Mouse (Mus musculus): Measurements from ENCODE around the gene Olfr414. TPM values are rescaled to one million over a fixed set of nuclear protein-coding genes. Genes with fewer than 3 reads are reported as not detected.
A peak's percentile ranks its signal among the peaks of the same experiment; 100 is the strongest.

The Olfr414 gene
- polyA plus RNA-seq, 1 experiment, result not detected

GRCm38 (mm10) chr1:174466240-174466639 is 42.4 kb downstream of the Olfr414 start:
- DNase-seq, result no peak
- WGBS, result 36% methylated on average over 2 of the region's 2 CpGs
- no peak overlapping the region for H3K4me3 ChIP-seq (replicated peaks; ENCODE audit: extremely low read depth, low read depth, low read length)
- no peak for TF ChIP-seq POLR2A (IDR thresholded peaks at IDR 0.05; ENCODE audit: borderline replicate concordance, extremely low read depth, low read depth, low read length)
- no peak for TF ChIP-seq CTCF (IDR thresholded peaks at IDR 0.05; ENCODE audit: insufficient read depth, low read length)
- no peaks in the 10 kb centered on the region for H3K4me1 ChIP-seq (ENCODE audit: control insufficient read depth, insufficient read depth, low read length)

DNA sequence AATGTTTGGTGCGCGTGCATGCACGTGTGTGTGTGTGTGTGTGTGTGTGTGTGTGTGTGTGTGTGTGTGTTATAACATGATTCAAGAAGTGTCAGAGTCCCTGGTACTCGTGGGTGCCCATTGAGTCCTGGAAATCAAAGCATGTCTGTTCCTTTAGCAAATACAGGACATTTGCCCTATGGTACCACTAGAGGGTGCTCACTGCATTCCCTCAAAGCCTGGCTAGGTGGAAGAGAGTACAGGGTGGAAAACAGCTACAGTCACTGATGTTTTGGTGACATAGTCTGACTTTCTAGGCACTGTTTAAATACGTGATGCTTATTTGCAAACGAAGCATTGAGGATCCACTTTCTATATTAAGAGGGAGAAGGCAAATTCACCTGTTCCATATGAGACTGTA is 45.9 kb downstream of the Olfr414 start:
- TF ChIP-seq CTCF (IDR thresholded peaks at IDR 0.05; ENCODE audit: insufficient read depth, low read length) (peak; percentile 43; the same call in 1 of the 2 replicates), POLR2A (IDR thresholded peaks at IDR 0.05; ENCODE audit: borderline replicate concordance, extremely low read depth, low read depth, low read length) (no peak)
- DNase-seq, result no peak
- no peaks in the 10 kb centered on the region for H3K4me1 ChIP-seq (ENCODE audit: control insufficient read depth, insufficient read depth, low read length)
- H3K4me3 ChIP-seq (replicated peaks; ENCODE audit: extremely low read depth, low read depth, low read length), result no peak overlapping the region
- WGBS, result 3% methylated on average over 6 of the region's 6 CpGs

DNA sequence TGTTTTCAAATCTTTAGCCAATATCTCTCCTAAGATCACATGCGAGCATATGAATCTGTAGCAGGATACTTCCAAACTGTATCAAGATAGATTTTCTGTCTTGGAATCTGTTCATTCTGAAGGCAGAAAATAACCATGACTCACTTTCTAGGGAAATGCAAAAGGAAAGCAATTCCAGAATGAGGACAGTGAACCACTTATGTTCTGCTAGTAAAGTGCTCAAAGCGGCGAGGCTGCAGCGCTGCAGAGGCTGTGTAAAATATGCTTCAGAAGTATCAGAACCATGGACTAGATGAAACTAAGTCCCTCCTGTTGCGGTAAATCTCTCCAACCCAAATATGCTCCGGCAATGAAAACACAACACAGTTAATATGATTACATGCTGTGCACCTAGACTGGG is 58.7 kb downstream of the Olfr414 start:
- Histone ChIP-seq H3K4me1 (ENCODE audit: control insufficient read depth, insufficient read depth, low read length) (no peaks in the 10 kb centered on the region), H3K4me3 (replicated peaks; ENCODE audit: extremely low read depth, low read depth, low read length) (no peak overlapping the region)
- no peak for DNase-seq
- no peak for TF ChIP-seq POLR2A (IDR thresholded peaks at IDR 0.05; ENCODE audit: borderline replicate concordance, extremely low read depth, low read depth, low read length)
- no peak for TF ChIP-seq CTCF (IDR thresholded peaks at IDR 0.05; ENCODE audit: insufficient read depth, low read length)
- WGBS, result 93% methylated on average over 6 of the region's 6 CpGs

Other genes starting within 250 kb of the Olfr414 start
- gene Olfr419, start 172.0 kb upstream of the Olfr414 start, polyA plus RNA-seq (2012; rRNA removed), result not detected in 2 replicates
- gene Mptx1, start 93.5 kb upstream of the Olfr414 start, polyA plus RNA-seq (2012; rRNA removed), result 1.2 TPM in 1 of 2 replicates, not detected in the other
- gene Olfr417, start 58.9 kb upstream of the Olfr414 start, polyA plus RNA-seq (2012; rRNA removed), result not detected in 2 replicates
- not detected in 2 replicates for gene Olfr248, start 33.0 kb upstream of the Olfr414 start, polyA plus RNA-seq (2012; rRNA removed)
- gene Olfr220, start 18.0 kb downstream of the Olfr414 start, polyA plus RNA-seq (2012; rRNA removed), result not detected in 2 replicates
- gene Fmn2, start 77.8 kb downstream of the Olfr414 start, polyA plus RNA-seq (2012; rRNA removed), result 0.08 and 0.17 TPM in 2 replicates

Data from lung, adult 2 months (tissue).